Mouse (Mus musculus) spleen, adult 12 weeks (tissue): ENCODE data around the gene Mecom.

ENCODE experiments used
- DNase-seq: peaks from one replicate; pipeline ENCODE4 v3.0.0; 2022; ENCODE audit warnings: low spot score

Gene Mecom

GRCm38 (mm10) chr3:30207431-30207830 is 340.4 kb downstream of the Mecom start:
- no peak for DNase-seq

- DNase-seq: no peak
Measured at GRCm38 (mm10) chr3:30206123-30206522, 341.7 kb downstream of the Mecom start.

DNA sequence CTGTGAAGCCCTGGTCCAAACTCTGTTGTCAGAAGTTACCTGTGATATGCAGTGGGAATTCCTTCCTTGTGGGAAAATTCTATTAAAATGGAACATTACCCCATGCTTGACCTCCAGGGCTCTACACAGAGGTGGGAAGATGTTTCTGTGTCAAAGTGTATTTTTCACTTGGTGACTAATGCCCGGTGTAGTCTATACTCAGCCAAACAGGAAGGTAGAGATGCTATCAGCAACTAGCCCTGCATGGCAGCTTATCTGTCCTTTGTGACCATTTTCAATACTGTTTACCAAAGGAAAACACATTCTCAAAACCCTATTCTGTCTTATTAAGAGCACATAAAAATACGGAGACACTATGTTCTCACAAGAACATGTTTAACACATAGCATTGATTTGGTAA is 344.0 kb downstream of the Mecom start:
- no peak for DNase-seq

- no peak for DNase-seq
Measured at GRCm38 (mm10) chr3:30198854-30199253, 349.0 kb downstream of the Mecom start.

DNA sequence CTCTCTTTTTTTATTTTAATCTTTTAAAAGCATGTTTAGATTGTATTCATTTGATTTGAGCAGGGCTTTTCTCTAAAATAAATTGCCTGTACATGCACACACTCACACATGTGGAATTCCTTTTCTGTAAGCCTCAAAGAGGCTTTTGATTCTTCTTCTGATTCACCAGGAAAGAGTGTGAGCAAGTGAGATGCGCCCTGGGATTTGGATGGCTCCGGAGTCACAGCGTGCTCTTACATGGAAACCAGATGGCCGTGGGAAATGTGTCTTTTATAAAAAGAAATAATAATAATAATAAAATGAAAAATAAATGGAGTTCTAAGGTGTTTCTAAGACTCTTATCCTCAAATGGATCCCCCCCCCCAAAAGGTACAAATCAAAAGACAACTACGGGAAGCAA is 349.6 kb downstream of the Mecom start:
- no peak for DNase-seq

DNA sequence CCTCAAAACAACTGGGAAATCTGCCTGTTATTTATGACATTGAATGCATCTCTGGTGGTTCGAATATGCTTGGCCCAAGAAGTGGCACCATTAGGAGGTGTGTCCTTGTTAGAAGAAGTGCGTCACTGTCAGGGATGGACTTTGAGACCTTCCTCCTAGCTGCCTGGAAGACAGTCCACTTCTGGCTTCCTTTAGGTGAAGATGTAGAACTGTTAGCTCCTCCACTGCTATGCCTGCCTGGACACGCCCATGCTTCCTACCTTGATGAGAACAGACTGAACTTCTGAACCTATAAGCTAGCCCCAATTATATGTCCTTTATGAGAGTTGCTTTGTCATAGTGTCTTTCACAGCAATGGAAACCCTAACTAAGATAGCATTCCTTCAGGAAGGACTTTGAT is 352.6 kb downstream of the Mecom start:
- DNase-seq: no peak

DNA sequence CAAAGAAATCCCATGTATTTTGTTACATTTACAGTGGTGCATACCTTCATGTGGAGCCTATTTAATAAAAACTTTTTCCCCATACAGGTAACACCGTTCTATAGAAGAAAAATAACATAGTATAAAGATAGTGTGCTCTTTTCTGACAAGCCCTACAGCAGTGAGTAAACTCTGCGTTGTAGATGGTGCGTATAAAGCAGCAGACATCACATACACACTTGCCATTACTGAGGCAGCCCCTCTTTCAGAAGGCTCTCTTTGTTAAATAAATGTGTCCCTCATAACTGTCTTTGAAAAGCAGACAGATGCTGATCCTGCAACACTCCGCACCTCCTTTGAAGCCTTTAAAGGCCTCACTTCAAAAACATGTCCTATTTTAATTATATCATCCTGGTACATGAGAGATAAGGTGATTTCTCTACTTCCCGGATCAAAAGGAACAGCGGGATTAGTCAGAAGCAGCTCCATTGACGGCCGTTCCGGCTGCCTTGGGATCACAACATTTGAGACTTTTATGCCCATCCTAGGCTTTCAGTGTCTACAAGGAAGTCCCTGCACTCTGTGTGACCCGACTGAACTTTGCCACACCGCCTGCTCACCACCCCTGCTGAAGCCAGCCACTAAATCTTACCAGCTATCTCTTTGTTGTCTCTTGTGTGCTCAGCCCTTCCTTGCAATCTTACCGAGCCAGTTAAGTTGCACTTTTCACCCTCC is 355.4 kb downstream of the Mecom start:
- no peak for DNase-seq

GRCm38 (mm10) chr3:30189325-30189724 is 358.5 kb downstream of the Mecom start:
- DNase-seq: no peak

- DNase-seq: no peak
Measured at GRCm38 (mm10) chr3:30187812-30188469, 359.9 kb downstream of the Mecom start.

GRCm38 (mm10) chr3:30181807-30182481 is 365.9 kb downstream of the Mecom start:
- no peak for DNase-seq

DNA sequence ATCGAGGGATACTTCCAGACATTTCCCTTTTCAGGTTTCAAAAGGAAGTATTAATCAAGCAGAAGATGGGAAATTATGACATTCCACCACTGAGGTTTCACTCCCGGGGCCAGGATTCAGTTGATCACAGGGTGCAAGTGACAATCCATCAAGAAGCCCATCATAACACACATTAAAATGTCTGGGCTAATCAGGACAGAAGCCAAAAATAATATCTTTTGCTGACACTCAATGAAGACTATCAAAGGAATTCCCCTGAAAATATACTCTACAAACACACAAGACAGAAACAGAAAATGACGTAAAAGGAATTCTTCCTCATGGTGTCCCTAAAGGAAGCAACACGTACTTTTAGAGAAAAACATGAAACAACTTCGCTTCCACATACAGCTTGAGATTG is 371.2 kb downstream of the Mecom start:
- no peak for DNase-seq

DNA sequence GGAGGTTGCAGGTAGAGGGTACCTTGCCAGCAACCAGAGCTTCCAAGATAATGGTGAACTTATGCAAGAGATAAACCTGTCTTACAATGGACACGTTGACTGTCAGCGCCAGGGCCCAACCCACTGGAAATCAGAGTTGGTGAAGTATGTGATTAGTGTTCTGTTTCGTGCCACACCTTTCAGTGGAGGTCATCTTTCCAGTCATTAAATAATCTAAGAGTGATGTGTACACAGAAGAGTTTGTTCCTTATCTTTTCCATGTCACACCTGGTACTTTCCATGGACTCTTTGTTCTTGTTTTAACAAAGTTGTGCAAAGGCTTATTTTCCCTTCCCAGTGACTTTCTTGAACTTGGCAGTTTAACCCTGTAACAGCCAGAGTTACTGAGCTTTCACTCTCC is 374.0 kb downstream of the Mecom start:
- DNase-seq: no peak

DNA sequence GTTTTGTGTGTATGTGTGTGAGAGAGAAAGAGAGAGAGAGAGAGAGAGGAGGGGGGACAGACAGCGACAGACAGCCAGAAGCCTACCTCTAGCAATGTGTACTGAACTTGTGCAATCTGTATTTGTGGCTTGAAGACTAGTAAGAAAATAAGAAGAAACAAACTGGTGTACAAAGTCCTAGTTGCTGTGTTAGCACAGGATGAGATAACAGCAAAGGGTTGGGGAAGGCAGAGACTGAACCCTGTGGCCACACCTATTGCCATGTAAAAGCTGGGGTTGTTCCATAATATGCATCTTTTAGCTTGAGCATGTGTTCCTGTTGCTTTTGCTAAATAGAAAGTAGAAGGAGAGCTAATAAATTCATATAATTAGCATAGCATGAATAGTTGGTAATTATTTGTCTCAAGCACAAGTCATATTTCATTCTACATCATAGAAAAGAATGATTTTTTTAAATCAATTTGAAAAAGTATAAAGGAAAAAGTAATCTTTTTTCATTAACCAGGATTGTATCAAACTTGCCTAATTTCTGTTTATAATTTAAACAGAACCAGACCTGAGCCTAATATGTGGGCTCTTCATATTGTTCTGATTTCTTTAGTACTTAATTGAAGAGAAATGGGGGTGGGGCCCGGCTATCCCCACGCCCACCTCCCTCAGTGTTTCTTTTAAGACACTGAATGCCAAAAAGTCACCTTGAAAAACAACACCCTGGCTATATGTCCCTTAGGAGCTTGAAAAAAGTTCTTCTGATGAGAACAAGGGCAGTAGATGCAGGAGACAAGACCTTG is 379.2 kb downstream of the Mecom start:
- no peak for DNase-seq

- no peak for DNase-seq
Measured at GRCm38 (mm10) chr3:30167027-30167426, 380.8 kb downstream of the Mecom start.

DNA sequence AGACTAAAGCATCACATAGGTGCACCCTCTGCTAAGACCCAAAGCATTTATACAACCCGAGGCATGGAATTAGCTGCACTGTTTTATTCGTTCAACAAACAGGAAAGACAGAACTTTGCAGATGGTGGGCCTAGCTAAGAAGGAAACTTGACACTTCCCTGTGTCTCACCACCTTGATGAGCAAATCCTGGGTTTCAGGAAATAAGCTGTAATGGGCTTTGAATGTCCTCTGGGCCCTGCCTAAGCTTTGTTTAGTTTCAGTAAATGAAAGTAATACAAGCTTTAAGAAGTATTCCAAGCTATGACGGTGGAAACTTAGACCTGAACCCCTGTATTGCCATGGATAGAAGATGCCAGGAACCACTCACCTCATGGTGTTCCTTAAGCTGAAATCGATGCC is 383.0 kb downstream of the Mecom start:
- no peak for DNase-seq

- DNase-seq: no peak
Measured at GRCm38 (mm10) chr3:30163390-30163789, 384.4 kb downstream of the Mecom start.

DNA sequence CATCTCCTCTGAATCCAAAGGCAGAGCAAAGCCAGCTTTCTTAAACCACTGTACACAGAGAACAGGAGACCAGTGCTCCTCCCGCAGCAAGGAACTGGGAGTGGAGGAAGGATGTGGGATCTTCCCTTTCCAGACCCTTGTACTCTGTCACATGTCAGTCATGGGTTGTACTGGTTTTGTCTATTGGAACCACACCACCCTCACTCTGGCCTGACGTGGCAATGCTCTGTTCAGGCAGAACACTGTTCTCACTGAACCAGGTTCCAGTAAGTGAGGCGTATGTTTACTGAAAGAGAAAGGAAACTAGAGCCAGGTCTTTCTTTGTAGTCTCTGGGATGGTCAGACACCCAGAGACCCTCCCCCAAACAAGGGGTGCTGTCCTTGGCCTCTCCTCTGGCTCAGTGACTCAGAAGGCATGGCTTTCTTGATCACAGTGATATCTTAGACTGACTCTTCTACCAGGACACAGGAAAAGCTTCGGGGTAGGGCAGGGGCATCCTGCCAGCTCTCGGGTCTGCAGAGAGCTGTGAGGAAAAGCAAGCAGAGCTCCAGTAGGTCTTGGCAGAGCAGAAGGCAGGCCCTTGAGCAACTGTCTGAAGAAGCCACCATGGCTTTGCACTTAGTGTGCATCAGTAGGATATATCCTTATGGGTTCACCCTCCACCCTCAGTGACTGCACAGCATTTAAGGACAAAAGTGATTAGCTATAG is 386.7 kb downstream of the Mecom start:
- no peak for DNase-seq

- no peak for DNase-seq
Measured at GRCm38 (mm10) chr3:30160346-30160745, 387.5 kb downstream of the Mecom start.

DNA sequence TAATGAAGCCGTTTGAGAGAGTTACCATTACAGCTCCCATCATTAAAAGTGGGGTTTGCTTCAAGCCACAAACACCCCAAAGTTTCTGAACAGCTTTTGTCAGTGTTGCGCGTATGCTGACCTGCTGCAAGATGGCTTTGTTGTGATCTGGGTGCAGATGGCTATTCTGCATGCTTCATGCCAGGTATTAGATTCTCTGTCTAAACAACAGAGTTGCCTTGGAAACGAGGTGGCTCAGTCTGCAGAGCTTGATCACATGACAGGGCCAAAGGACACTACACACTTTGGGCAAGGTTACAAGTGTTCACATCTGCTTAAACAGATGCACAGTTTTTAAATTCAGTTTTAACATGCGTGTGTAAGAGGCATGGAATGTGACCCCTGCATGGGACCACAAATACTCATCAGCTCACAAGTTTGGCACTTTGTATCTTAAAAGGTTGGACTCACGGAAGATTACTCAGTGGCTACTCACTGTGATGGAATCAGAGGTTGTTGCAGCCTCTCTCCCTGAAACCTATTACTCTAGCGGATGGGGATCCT is 390.6 kb downstream of the Mecom start:
- DNase-seq: no peak

- no peak for DNase-seq
Measured at GRCm38 (mm10) chr3:30154390-30154789, 393.4 kb downstream of the Mecom start.

GRCm38 (mm10) chr3:30153923-30154331 is 393.9 kb downstream of the Mecom start:
- DNase-seq: no peak

GRCm38 (mm10) chr3:30150071-30150470 is 397.7 kb downstream of the Mecom start:
- no peak for DNase-seq
